Comparison of ENCODE assay signal across 15 mouse cellular contexts in genomic region chr9:65834628-65835354, GRCm38 (mm10). TPM values are rescaled to one million over a fixed set of nuclear protein-coding genes. Genes with fewer than 3 reads are reported as not detected.
DNase-seq lines count a peak whose midpoint lies in the region; ATAC-seq and TF ChIP-seq lines count a peak whose summit lies in the region.
"Had no signal": no experiment of that assay in that cellular context is flagged by ENCODE, and none has a peak within 500 bp of the region (broad histone marks: within the 10 kb centered on the region; RNA-seq: fewer than 3 reads in every experiment).

No protein-coding gene starts in this region.

- no peak overlapping the region for H3K4me3 ChIP-seq in heart, embryonic 15.5 days
- no peak overlapping the region for H3K4me3 ChIP-seq in midbrain, embryonic 12.5 days
- no peak overlapping the region for H3K4me3 ChIP-seq in midbrain, embryonic 15.5 days
- H3K4me3 ChIP-seq in forebrain, embryonic 14.5 days (ENCODE audit: low read depth, low read length) = no peak overlapping the region
- no peak overlapping the region for H3K4me3 ChIP-seq in midbrain, postnatal 0 days (ENCODE audit: low read depth, low read length)
- H3K4me3 ChIP-seq: embryonic facial prominence, embryonic 13.5 days had no signal

- no peak for DNase-seq in heart, postnatal 36 days
- DNase-seq in forebrain, embryonic 14.5 days (ENCODE audit: low spot score) = peak; percentile 84
- DNase-seq in midbrain, postnatal 0 days (ENCODE audit: low spot score) = peak; percentile 42
- no peak for DNase-seq in kidney, adult 11 months
- DNase-seq in embryo, embryonic 10.5 days (ENCODE audit: low spot score) = no peak
- DNase-seq: cerebellum, postnatal 14 days; heart, postnatal 4 days; kidney, adult 9 months; lung, postnatal 10 days; thymus, postnatal 36 days had no signal

- no peak overlapping the region for H3K9ac ChIP-seq in heart, embryonic 15.5 days
- no peak overlapping the region for H3K9ac ChIP-seq in midbrain, embryonic 12.5 days (replicated peaks)
- no peak overlapping the region for H3K9ac ChIP-seq in midbrain, embryonic 15.5 days
- no peak overlapping the region for H3K9ac ChIP-seq in forebrain, embryonic 14.5 days (ENCODE audit: low read length)
- H3K9ac ChIP-seq in midbrain, postnatal 0 days (replicated peaks; ENCODE audit: low read length, poor library complexity, severe bottlenecking) = no peak overlapping the region
- H3K9ac ChIP-seq: embryonic facial prominence, embryonic 13.5 days had no signal

- H3K27me3 ChIP-seq in heart, embryonic 15.5 days = no peaks in the 10 kb centered on the region
- H3K27me3 ChIP-seq in midbrain, embryonic 12.5 days = no peaks in the 10 kb centered on the region
- no peaks in the 10 kb centered on the region for H3K27me3 ChIP-seq in midbrain, embryonic 15.5 days (replicated peaks)
- no peaks in the 10 kb centered on the region for H3K27me3 ChIP-seq in forebrain, embryonic 14.5 days (replicated peaks; ENCODE audit: control insufficient read depth, insufficient read depth, low read length)
- H3K27me3 ChIP-seq in midbrain, postnatal 0 days (ENCODE audit: insufficient read depth, low read length) = no peaks in the 10 kb centered on the region
- H3K27me3 ChIP-seq: embryonic facial prominence, embryonic 13.5 days had no signal

- H3K4me1 ChIP-seq in heart, embryonic 15.5 days (replicated peaks) = peaks cover 20% of the 10 kb centered on the region
- peaks cover 45% of the 10 kb centered on the region for H3K4me1 ChIP-seq in midbrain, embryonic 12.5 days
- H3K4me1 ChIP-seq in midbrain, embryonic 15.5 days = 0 out of 2 replicates have a peak, but pooled peaks cover 3% of the 10 kb centered on the region
- peaks cover 19% of the 10 kb centered on the region for H3K4me1 ChIP-seq in forebrain, embryonic 14.5 days (ENCODE audit: control insufficient read depth, insufficient read depth, low read length)
- no peaks in the 10 kb centered on the region for H3K4me1 ChIP-seq in midbrain, postnatal 0 days (ENCODE audit: insufficient read depth, low read length)
- H3K4me1 ChIP-seq: embryonic facial prominence, embryonic 13.5 days had no signal

- H3K4me2 ChIP-seq in heart, embryonic 15.5 days = no peak overlapping the region
- no peak overlapping the region for H3K4me2 ChIP-seq in midbrain, embryonic 12.5 days (replicated peaks)
- no peak overlapping the region for H3K4me2 ChIP-seq in midbrain, embryonic 15.5 days
- H3K4me2 ChIP-seq in forebrain, embryonic 14.5 days (ENCODE audit: low read length) = no peak overlapping the region
- no peak overlapping the region for H3K4me2 ChIP-seq in midbrain, postnatal 0 days (ENCODE audit: low read depth, low read length, poor library complexity, severe bottlenecking)
- H3K4me2 ChIP-seq: embryonic facial prominence, embryonic 13.5 days had no signal

- TF ChIP-seq CTCF in midbrain, postnatal 0 days (IDR thresholded peaks at IDR 0.05) = no peak

- peaks cover 16% of the 10 kb centered on the region; the same call in 1 of the 2 replicates for H3K36me3 ChIP-seq in heart, embryonic 15.5 days
- H3K36me3 ChIP-seq in midbrain, embryonic 12.5 days = peaks cover 8% of the 10 kb centered on the region; the same call in 1 of the 2 replicates
- no peaks in the 10 kb centered on the region for H3K36me3 ChIP-seq in midbrain, embryonic 15.5 days (replicated peaks)
- 0 out of 2 replicates have a peak, but pooled peaks cover 4% of the 10 kb centered on the region for H3K36me3 ChIP-seq in forebrain, embryonic 14.5 days (ENCODE audit: control insufficient read depth, insufficient read depth, low read length)
- peaks cover 3% of the 10 kb centered on the region for H3K36me3 ChIP-seq in midbrain, postnatal 0 days (ENCODE audit: insufficient read depth, low read length)

- intact Hi-C loops in heart, postnatal 36 days (cut with DNase I) = no loop called here

- no peak for ATAC-seq in heart, embryonic 15.5 days (replicated peaks; ENCODE audit: insufficient number of reproducible peaks, insufficient read depth, low FRiP score, low read depth)
- ATAC-seq in midbrain, embryonic 12.5 days (ENCODE audit: low FRiP score, low read depth) = no peak
- ATAC-seq in midbrain, embryonic 15.5 days (replicated peaks) = no peak
- peak; percentile 88 for ATAC-seq in forebrain, embryonic 14.5 days
- no peak for ATAC-seq in midbrain, postnatal 0 days (ENCODE audit: low FRiP score)
- ATAC-seq: activated CD4-positive, CD25-positive, alpha-beta regulatory T cell, adult 4 months had no signal

- WGBS in heart, embryonic 15.5 days = 54% methylated on average over 10 of the region's 10 CpGs
- WGBS in midbrain, embryonic 12.5 days = 74% methylated on average over 10 of the region's 10 CpGs
- WGBS in midbrain, embryonic 15.5 days = 46% methylated on average over 10 of the region's 10 CpGs
- 6% methylated on average over 10 of the region's 10 CpGs for WGBS in forebrain, embryonic 14.5 days
- WGBS in midbrain, postnatal 0 days = 57% methylated on average over 10 of the region's 10 CpGs

- H3K27ac ChIP-seq in heart, embryonic 15.5 days = 0 out of 2 replicates have a peak overlapping the region, but pooled peaks have one; percentile 42
- H3K27ac ChIP-seq in midbrain, embryonic 12.5 days (replicated peaks) = 0 out of 2 replicates have a peak overlapping the region, but pooled peaks have one; percentile 46
- H3K27ac ChIP-seq in midbrain, embryonic 15.5 days = no peak overlapping the region
- H3K27ac ChIP-seq in forebrain, embryonic 14.5 days (ENCODE audit: low read depth, low read length) = peak overlapping the region; percentile 52
- H3K27ac ChIP-seq in midbrain, postnatal 0 days (ENCODE audit: low read depth, low read length) = no peak overlapping the region
- H3K27ac ChIP-seq: embryonic facial prominence, embryonic 13.5 days had no signal

- H3K9me3 ChIP-seq in heart, embryonic 15.5 days (replicated peaks) = no peaks in the 10 kb centered on the region
- H3K9me3 ChIP-seq in midbrain, embryonic 12.5 days = no peaks in the 10 kb centered on the region
- no peaks in the 10 kb centered on the region for H3K9me3 ChIP-seq in midbrain, embryonic 15.5 days
- no peaks in the 10 kb centered on the region for H3K9me3 ChIP-seq in forebrain, embryonic 14.5 days (replicated peaks; ENCODE audit: control insufficient read depth, low read length)
- no peaks in the 10 kb centered on the region for H3K9me3 ChIP-seq in midbrain, postnatal 0 days (ENCODE audit: low read length)
- H3K9me3 ChIP-seq: embryonic facial prominence, embryonic 13.5 days had no signal

RNA-seq across cellular contexts. Expression of gene Zfp609, which starts 7.4 kb away (rescaled TPM):
- 4.9 and 5.7 TPM in 2 replicates for polyA plus RNA-seq in heart, embryonic 15.5 days (2015; fragmentation: Nextera tagmentation; extraction: Ambion mirVana)
- 10 to 100 TPM; 22.6 to 25.3 TPM for total RNA-seq in heart, postnatal 36 days (2021)
- polyA plus RNA-seq in midbrain, embryonic 12.5 days (2016; fragmentation: Nextera tagmentation; extraction: Ambion mirVana) = 12.0 and 15.4 TPM in 2 replicates
- 8.7 and 9.1 TPM in 2 replicates for polyA plus RNA-seq in midbrain, embryonic 15.5 days (2015; fragmentation: Nextera tagmentation; extraction: Ambion mirVana)
- polyA plus RNA-seq in forebrain, embryonic 14.5 days (2014; fragmentation: Nextera tagmentation; extraction: Ambion mirVana) = 7.4 and 8.8 TPM in 2 replicates
- total RNA-seq in midbrain, postnatal 0 days (2014; rRNA removed) = 11.2 and 11.8 TPM in 2 replicates
- 4.5 and 5.4 TPM in 2 replicates for polyA plus RNA-seq in midbrain, postnatal 0 days (2015; fragmentation: Nextera tagmentation; extraction: Ambion mirVana)

RNA-seq across cellular contexts. Expression of gene Pclaf, which starts 55.2 kb away (rescaled TPM):
- 87.6 and 92.2 TPM in 2 replicates for polyA plus RNA-seq in heart, embryonic 15.5 days (2015; fragmentation: Nextera tagmentation; extraction: Ambion mirVana)
- total RNA-seq in heart, postnatal 36 days (2021) = under 1 TPM; 0.69 to 0.76 TPM
- 155 and 160 TPM in 2 replicates for polyA plus RNA-seq in midbrain, embryonic 12.5 days (2016; fragmentation: Nextera tagmentation; extraction: Ambion mirVana)
- polyA plus RNA-seq in midbrain, embryonic 15.5 days (2015; fragmentation: Nextera tagmentation; extraction: Ambion mirVana) = 19.4 and 22.1 TPM in 2 replicates
- 57.3 and 59.0 TPM in 2 replicates for polyA plus RNA-seq in forebrain, embryonic 14.5 days (2014; fragmentation: Nextera tagmentation; extraction: Ambion mirVana)
- 6.3 and 9.4 TPM in 2 replicates for total RNA-seq in midbrain, postnatal 0 days (2014; rRNA removed)
- 6.7 and 8.2 TPM in 2 replicates for polyA plus RNA-seq in midbrain, postnatal 0 days (2015; fragmentation: Nextera tagmentation; extraction: Ambion mirVana)

Comparison
In these comparisons a context has a peak if more than half of its experiments do, and no peak if none do; other contexts are left out.
1. H3K27ac ChIP-seq: peak in heart, embryonic 15.5 days (single experiment), midbrain, embryonic 12.5 days (single experiment) and forebrain, embryonic 14.5 days (single experiment); none in midbrain, embryonic 15.5 days (single experiment) and midbrain, postnatal 0 days (single experiment).
2. DNase-seq: peak in forebrain, embryonic 14.5 days (single experiment) and midbrain, postnatal 0 days (single experiment); none in heart, postnatal 36 days (0 of 2), kidney, adult 11 months (single experiment) and embryo, embryonic 10.5 days (single experiment).